Comparison of ENCODE assay signal across 1 mouse cellular context in genomic region chr16:37867791-37868505, GRCm38 (mm10).
TF ChIP-seq lines count a peak whose summit lies in the region.

Gene Lrrc58 (plus strand): TSS chr16:37868389.

TF ChIP-seq in CH12.LX, 34 proteins besides CTCF, POLR2A, EP300 and RAD21 (continued from another document):
- TF ChIP-seq UBTF (IDR thresholded peaks at IDR 0.05; ENCODE audit: low read depth, low read length) = no peak; the same call in none of the 2 replicates
- peak; percentile 69; the same call in 1 of the 2 replicates for TF ChIP-seq MXI1 (IDR thresholded peaks at IDR 0.05; ENCODE audit: low read depth, low read length)
- peak; percentile 32; the same call in 1 of the 2 replicates for TF ChIP-seq MEF2A (IDR thresholded peaks at IDR 0.05; ENCODE audit: borderline replicate concordance, low read depth, low read length)
- peak; percentile 95 for TF ChIP-seq BHLHE40 (IDR thresholded peaks at IDR 0.05; ENCODE audit: low read depth, low read length)
- no peak for TF ChIP-seq JUN (IDR thresholded peaks at IDR 0.05; ENCODE audit: insufficient read depth, low read depth, low read length)
- no peak for TF ChIP-seq TBP (conservative IDR thresholded peaks at IDR 0.05; ENCODE audit: low read depth, low read length)
- peak; percentile 58 for TF ChIP-seq MAX (IDR thresholded peaks at IDR 0.05; ENCODE audit: low read length)
- TF ChIP-seq CHD1 (IDR thresholded peaks at IDR 0.05; ENCODE audit: low read depth, low read length) = no peak
- TF ChIP-seq POLR2AphosphoS2 (IDR thresholded peaks at IDR 0.05; ENCODE audit: low read depth, low read length) = no peak
- TF ChIP-seq ZKSCAN1 (IDR thresholded peaks at IDR 0.05; ENCODE audit: borderline replicate concordance, low read depth, low read length) = no peak
- TF ChIP-seq USF2 (conservative IDR thresholded peaks at IDR 0.05; ENCODE audit: low read depth, low read length) = no peak
- TF ChIP-seq ZC3H11A (IDR thresholded peaks at IDR 0.05; ENCODE audit: low read depth, low read length) = no peak
